Mouse (Mus musculus) embryo, embryonic 11.5 days (tissue): Measurements from ENCODE around the gene Clmn.

Experiments
- DNase-seq: peaks from one replicate; pipeline ENCODE4 v3.0.0-alpha.2; 2012; ENCODE audit warnings: low read depth, low spot score

Clmn gene

DNA sequence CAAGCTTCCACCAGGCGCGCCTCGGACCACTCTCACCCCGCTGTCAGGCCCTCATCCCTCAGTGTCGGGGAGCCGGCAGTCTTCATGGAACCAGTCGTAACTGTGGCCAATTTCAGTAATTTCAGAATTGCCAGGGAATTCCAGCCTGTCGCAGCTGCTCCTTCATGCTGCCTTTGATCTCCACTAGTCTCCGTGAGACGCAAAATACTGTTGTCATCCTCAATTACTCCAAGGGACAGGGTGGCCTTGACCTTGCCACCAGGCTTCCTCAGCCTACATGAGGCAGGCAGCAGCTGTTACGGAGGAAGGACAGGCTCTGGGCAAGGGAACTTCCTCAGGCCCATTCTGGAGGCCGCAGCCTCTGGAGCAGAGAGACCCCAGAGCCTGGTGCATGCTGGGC, 15.5 kb upstream of the Clmn start:
- no peak for DNase-seq

DNA sequence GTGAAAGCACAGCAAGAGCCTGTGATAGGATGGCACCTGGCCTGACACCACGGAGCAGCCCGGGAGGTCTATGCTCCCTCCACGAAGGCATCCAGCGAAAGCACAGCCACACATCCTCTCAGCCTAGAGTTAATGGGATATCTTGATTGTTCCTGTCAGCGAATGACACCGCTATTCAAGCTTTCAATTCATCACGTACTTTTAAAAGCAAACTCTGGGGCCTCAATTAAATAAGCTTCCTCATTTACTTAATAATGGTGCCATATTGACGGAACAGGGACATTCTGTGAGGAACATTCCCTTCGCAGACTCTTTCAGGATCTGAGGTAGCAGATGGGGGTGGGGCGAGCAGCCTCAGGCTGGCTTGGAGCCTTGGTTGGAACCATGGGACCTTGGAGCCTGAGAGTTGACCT, 14.7 kb upstream of the Clmn start:
- no peak for DNase-seq

DNA sequence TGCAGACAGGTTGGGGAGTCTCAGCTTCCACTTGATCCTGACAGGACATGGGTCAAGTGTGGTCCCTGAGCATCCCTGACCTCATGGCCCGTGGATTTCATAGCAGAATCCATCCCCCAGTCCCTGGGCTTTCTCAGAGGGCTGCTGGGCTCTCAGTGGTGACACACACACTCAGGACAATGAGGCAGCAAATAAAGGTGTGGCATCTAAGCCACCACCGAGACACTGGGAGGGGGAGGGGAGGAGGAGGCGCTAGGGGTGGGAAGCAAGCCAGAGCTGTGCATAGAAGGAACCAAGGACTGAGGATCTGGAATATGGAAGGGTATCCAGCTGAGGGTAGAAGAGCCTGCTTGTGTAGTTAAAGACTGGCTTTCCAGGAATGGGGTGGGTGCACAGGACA, 11.2 kb upstream of the Clmn start:
- no peak for DNase-seq

DNA sequence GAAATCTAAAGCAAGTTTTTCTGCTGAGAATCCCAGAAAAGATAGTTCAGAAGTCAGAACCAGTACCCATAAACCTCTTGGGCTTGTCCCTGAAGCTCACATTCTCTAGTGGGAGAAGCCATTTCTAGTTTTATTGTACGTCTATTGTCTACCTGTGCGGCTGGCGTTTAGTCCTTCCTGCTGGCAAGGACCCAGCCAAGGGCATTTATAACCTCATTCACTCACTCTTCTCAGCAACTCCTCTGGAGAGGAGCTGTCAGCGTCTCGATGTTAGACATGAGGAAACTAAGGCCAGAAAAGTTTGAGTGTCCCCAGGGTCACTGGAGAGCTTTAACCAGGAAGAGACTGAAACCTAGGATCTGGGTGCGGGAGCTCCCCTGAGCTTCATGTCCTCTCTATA, 7.1 kb upstream of the Clmn start:
- DNase-seq = no peak

DNA sequence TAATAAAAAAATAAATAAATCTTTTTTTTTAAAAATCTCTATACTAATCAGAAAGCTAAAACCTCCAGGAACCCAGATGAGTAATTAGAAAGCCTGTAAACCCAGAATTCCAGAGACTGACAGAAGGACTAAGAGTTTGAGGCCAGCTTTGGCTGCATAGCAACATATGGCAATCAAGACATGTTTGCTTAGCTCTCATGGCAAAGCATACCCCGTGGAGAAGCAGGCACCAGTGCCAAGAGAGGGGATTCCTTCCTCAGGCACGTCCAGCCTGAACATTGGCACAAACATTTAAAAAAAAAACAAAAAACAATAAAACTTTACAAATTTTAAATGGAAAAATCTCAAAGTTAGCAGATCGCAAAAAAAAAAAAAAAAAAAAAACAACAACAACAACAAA, 4.9 kb upstream of the Clmn start:
- no peak for DNase-seq

DNA sequence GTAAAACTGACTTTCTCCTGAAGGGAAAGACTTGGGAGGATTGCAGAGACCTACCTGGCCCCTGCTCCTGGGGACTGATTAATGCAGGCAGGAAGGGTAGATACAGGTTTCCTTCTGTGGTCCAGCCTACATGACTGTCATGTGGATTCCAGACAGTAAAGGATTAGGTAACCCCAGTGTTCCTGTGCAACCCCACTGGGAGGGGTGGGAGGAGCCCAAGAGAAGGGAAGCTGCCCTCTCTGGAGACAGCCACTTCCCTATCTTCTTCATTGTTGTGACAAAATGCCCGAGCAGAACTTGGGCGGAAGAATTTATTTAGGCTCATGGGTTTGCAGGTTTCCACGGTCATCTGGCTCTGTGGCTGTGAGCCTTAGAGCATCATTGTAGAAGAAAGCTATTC, 3.6 kb upstream of the Clmn start:
- no peak for DNase-seq

DNA sequence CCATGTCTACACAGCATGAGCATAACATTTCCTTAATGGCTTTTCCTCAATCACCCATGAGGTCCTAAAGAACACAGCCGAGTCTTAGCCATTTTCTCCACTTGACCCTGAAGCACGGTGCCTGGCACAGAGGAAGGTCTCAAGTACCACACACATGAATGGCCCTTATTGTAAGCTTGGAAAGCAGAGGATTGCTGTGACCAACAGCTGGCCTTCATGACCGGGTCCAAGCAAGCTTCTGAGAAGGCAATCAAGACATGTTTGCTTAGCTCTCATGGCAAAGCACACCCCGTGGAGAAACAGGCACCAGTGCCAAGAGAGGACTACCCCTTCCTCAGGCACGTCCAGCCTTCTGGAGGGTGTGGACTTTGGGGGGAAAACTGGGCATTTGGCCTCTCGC, 3.0 kb upstream of the Clmn start:
- DNase-seq = no peak

DNA sequence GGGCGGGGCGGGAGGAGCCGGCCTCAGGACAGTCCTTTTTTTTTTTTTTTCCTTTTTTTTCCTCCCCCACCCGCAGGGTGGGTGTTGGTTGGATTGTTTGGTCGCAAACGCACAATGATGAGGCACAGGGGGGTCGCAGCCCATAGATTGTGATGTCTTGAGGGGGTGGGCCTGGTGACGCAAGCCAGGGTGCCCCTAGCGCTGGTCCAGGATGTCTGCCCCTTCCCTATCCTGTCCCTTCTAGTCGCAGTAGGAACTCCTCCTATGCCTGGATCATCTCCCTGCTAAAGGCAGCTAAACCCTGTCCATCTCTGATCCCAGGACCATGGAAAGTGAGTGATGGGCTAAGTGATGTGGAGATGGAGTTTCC, 275 bp upstream of the Clmn start:
- DNase-seq = no peak

DNA sequence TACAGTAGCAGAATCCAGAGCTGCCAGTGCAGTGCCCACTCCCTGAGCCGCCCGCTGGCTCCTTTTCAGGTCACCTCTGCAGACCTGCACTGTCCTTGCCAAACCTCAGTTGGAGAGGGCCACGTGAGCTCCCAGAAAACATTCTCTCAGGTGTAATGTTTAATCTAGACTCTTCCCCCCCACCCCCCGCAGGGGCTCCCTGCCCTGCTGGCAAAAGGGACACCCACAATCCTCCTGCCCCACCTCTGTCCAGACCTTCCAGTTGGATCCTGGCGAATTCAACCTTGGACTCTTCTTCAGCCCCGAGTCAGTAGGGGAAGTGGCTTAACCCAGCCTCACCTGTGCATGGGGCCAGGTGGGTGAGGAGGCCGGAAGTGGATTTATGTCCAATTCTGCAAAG, 1.2 kb downstream of the Clmn start:
- DNase-seq = no peak

DNA sequence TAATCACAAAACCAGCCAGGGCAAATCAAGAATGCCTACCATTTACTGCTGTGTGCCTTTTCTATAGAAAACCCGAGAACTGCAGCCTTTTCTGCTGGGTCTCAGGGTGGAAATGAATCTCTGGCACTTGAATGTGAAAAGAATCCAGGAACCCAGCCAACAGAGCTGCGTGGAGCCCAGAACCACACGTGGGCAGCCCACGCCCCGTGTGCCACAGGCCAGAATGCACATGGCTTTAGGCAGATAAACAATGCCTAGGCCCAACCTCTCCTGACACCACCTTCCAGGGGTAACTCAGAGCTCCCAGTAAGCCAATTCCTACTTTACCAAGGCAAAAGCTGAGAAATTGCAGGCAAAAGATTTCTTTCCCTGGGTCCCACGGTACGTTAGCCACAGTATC, 5.7 kb downstream of the Clmn start:
- no peak for DNase-seq

DNA sequence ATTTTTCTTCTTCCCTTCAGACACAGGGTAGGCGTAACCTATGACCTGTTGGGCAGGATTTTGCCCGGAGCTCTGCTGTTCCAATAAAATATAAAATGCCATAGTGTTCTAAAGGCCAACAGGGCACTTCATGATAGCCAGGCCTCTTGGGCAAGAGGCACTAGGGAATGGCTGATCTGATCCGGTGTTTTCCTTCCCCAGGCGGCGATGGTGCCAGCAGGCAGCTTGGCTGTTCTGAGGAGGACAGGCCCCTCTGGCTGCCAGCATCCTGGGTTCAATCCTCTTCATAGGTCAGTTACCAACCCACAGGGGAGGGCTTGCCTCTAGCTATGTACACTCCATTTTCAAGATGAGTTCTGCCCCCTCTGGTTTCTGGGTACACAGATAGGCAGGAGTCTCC, 6.1 kb downstream of the Clmn start:
- DNase-seq = no peak

DNA sequence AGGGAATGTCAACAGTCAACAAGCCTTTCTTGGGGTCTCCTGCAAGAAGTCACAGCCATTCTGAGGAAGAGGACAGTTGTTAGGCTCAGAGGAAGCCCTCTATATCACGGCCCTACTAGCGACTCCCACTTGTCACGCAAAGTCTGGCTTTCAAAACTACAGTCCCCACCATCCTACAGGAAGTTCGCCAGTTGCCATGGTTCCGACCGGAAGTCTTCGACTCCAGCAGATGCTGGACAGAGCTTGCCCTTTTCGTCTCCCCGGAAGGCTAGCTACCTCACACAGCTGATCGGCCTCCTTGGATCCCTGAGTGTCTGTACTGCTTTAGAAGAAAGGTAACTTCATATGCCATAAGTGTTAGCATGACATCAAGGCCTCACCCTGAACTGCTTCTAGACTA, 7.3 kb downstream of the Clmn start:
- DNase-seq = no peak

DNA sequence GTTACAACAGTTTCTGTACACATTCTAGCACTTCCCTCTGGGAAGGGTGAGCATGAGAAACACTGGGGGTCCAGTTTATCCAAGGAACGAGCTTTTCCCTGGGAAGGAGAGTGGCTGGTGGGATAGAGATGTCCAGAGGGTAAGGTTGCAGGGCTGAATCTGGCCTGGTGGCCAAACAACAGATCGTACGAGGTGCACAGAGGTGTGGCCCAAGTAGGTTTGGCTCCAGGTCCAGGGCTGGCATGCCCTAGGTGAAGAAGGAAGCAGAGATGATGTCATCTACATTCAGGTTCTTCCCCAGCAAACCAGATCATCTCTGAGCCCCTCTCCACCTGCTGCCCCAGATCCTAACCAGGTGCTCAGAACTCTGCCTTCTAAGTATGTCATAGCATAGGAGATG, 8.3 kb downstream of the Clmn start:
- DNase-seq = no peak

DNA sequence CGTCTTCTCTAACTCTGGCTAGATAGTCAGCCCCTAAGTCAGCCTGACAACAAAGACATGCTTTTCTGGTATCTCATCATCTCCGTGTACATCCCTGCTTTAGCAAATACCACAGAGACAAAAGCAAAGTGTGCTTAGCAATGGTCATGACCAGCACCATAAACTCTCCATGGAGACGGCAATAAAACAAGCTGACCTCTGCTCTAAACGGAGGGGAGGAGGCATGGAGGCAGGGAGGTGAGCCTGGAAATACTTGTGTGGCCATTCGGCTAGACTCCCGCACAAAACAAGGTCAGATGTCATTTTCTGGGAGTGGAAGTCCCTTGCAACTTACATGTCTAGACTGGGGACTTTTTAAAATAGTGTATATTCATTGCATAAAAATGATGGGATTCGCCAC, 9.3 kb downstream of the Clmn start:
- DNase-seq = no peak

DNA sequence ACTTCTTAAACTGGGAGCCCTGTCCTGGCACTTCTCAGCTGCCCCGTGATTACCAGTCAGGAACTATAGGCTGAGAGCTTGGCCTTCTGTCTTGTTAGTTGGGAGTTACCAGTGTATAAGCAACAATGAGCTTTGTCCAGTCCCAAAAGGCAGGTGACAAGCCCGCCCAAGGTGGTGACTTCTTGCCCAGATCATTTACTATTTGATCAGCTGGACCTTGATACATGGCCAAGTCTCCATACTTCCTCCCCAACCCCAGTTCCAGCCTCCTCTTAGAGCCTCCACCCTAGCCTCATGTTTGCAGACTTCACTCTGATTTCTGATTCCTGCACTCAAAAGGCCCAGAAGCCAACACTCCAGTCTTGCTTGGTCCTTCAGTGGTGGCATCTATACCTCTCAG, 10.1 kb downstream of the Clmn start:
- no peak for DNase-seq

DNA sequence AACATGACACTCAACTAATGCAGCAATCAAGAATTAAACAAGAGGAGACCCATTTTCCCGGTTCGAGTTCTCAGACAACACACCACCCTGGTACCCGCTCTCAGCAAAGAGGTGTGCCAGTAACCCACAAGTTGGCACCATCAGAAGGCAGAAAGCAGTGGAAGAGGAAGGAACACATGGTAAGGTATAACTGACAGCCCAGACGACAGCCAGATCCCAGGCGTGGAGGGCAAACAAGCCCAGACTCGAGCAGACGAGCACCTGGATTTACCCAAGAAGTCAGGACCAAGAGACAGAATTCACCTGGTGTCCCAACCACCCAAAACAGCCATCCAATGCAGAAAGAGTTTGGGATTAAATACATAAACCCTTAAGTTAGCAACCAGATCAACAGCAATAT, 11.5 kb downstream of the Clmn start:
- DNase-seq = no peak

DNA sequence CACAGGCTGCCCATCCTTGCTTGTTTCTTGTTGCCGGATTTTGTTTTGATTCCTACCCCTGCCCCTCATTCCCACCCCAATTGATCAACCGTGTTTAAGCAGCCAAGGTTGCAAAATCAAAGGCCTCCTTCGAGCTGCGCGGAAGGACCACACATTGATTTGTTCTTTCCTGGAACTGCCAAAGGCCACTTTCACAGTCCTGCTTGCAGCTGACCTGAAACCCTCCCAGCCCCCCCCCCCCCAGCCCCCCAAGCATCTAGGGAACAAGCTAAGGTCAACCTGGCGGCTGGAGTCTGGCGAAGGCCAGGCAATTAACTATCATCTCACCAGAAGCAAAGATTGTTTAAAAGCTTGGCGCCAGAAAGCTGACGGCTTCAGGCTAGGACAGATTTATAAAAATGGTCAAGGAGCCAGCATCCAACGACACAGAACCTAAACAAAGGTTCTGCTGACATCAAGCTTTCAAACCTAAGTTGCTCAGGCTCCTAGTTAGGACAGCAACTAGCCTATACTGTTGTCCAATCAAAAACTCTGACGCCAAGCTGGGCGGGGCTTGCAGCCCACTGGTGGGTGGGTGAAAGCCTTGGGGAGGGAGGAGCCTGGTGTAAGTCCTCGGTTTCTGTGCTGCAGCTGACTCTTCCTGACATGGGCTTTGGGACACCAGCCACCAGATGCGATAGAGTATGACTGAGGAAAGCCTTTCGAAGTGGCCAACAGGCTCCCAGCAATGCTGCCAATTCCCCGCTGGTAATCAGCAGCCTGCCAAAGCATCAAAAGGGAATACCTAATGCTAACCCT, 13.0 kb downstream of the Clmn start:
- DNase-seq = peak; percentile 43

DNA sequence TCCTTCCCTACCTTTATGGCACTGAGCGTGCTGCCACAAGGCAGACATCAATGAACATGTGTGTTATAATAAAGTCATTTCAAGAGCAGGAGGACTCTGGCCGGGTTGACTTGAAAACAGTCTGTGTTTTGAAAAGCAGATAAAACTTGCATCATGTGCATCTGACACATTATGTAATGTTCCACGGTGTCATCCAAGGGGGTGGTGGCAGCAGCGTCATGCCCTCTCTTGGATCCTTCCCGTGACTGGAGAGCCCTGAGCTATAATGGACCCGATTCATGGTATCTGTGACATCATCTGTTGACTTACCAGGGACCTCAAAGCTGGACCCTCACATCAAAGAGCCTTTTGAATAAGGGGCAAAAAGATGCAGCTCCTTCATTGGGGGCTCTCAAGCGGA, 14.8 kb downstream of the Clmn start:
- no peak for DNase-seq

DNA sequence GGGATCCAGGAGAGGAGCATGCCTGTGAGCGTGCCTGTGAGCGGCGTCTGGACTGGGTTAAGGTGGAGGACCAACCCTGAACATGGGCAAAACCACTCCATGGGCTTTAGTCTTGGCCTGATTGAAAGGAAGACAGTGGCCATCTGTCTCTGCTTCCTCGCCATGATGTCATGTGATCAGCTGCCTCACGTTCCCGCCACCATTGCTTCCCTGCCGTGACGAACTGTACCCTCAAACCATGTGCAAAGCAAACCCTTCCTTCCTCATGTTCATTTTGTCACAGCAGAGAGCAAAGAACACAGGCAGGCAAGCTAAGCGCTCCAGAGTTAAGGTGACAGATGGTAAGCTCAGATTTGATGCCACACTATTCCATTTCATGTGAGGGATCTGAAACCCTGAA, 16.2 kb downstream of the Clmn start:
- DNase-seq = no peak

DNA sequence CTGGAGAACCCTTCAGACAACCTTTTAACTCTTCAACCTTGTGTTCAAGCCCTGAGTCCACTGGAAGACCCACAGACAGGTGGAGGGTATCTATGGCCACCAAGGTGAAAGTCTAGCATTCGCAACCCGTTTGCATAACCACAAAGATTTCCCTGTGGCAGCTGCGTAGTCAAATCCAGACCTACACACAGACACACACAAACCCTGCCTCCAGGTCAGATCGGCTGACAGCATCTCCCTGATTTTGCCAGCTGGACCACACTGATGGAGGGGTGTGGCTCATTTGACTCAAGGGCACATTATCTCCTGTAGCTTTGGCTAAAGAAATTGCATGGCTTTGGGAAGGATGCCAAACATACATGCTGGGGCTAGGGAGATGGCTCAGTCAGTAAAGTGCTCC, 17.6 kb downstream of the Clmn start:
- no peak for DNase-seq

DNA sequence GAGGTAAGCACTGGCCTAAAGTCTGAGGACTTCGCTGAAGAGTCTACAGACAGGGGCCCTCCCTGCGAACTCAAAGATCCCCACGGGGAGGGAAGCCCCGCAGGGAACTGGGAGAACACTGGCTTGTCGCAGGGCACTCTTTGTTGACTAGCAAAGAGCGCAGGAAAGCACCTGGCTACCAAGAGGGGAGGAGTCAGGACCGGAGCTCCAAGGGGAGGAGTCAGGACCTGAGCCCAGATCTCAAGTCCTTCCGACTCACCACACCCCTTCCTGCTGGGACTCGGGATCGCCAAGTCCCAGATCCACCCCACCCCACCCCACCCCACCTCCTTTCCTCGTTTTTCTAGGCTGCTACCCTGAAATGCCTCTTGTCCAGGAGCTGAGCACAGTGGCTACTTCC, 19.2 kb downstream of the Clmn start:
- DNase-seq = no peak

DNA sequence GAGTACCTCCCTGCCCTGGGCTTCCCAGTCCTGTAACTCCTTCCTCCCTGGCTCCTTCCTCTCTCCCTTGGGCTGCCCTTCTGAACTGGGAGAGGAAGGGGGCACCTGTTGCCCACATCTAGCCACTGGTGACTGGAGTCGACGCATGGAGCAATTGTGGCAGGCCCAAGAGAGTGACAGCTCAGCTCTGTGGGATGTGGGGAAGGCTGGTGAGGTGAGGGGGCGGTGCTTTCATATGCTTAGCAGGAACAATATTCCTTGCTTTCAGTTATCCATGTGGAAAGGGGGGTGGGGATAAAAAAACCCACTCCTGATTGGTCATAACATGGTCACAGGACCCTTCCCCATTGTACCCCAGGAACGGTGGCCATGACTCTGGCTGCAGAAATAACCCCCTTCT, 19.9 kb downstream of the Clmn start:
- DNase-seq = no peak

DNA sequence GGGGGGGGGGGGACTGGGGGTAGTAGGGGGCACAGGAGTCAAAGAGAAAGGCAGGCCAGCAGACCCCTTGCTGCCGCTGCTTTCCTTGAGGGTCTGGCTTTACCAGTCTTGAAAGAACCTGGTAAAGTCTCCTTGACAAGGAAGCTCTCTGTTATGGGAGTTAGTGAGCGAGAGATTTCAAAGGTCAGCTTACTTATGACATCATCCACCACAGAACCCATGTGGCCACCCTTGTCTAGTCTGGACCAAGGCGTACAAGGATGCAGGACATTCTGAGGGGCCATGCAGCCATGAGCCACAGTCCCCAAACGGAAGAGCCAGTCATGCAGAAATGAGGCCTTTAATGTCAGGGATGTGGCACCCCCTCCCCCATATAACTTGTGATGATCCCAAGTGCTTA, 20.6 kb downstream of the Clmn start:
- DNase-seq = no peak

DNA sequence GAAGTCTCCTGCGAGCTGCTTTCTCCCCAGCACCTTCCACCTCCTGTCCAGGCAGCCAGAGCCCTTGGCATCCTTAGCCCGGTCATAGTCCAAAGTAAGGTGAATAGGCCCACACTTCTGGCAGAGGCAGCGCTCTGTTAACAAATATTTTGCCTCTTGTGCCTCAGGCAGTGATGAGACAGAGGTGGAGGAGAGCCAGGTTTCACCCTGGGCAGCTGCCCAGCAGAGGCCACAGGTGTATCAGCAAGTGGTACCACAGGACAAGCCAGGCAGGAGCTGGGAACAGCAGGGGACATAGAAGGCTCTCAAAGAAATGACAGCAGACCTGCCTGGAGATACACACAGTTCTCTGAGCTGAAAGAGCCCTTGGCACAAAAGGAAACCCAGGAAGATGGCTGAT, 23.6 kb downstream of the Clmn start:
- DNase-seq = no peak
